Mouse (Mus musculus): ENCODE measurements around the gene Olfr64. TPM values are rescaled to one million over a fixed set of nuclear protein-coding genes. Genes with fewer than 3 reads are reported as not detected.

Gene Olfr64
- total and polyA plus RNA-seq, 3 experiments: not detected

DNA sequence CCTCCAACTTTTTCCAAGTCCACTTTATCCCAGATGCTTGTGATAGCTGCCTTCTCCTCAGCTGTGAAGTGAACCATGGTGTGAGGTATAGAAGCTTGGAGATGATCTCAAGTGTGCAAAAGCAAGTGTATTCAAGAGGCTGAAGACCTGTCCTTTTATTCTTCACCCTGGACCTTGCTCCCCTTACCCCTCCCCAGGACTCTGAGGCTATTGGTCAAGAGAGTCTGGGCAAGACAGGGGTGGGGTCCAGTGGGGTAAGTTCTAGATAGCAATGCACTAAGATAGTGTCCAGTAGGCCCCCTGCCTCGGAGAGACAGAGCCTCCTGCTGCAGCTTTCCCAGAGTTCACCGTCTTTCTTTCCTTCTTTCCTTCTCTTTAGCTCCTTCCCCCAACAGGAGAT lies 51.3 kb downstream of the Olfr64 start, which contains the start of gene Hbb-bh1:
Gene Hbb-bh1 (minus strand): TSS at position 131 of the 400 bp plus-strand sequence.
- no peaks in the 10 kb centered on the region for H3K27me3 ChIP-seq (replicated peaks)
- H3K4me2 ChIP-seq (ENCODE audit: insufficient read depth, low read depth, poor library complexity, severe bottlenecking): no peak within 1 kb of the TSS
- H3K4me1 ChIP-seq (ENCODE audit: control insufficient read depth in 1 of 2, insufficient read depth in 2 of 2): peaks cover 0 to 8% of the 10 kb centered on the region in 2 experiments; a peak in 2 of 4 replicates
- H3K9me3 ChIP-seq (replicated peaks; ENCODE audit: low read length): no peaks in the 10 kb centered on the region
- dilution Hi-C loops (cut with MboI; ENCODE audit: extremely low pct_ligation_motif_present, extremely low pct_unique_long_range_greater_than_20kb, low sequenced_read_pairs) (no loop called here), in situ Hi-C loops (cut with MboI; ENCODE audit: low pct_ligation_motif_present, low pct_unique_long_range_greater_than_20kb, low sequenced_read_pairs) (no loop called here)
- H3K4me3 ChIP-seq (replicated peaks in 1 of 3; ENCODE audit: low read depth in 2 of 3, low read length in 2 of 3, poor library complexity in 1 of 3): no peak within 1 kb of the TSS
- H3K79me2 ChIP-seq (replicated peaks; ENCODE audit: control insufficient read depth, extremely low read depth, insufficient read depth, poor library complexity, severe bottlenecking): no peaks in the 10 kb centered on the region
- no peaks in the 10 kb centered on the region for H3K36me3 ChIP-seq (replicated peaks in 1 of 2; ENCODE audit: control insufficient read depth in 1 of 2, insufficient read depth in 1 of 2, low read length in 1 of 2)
- no peak within 1 kb of the TSS for H3K27ac ChIP-seq (ENCODE audit: insufficient read depth, low read depth)
- no peak for DNase-seq (ENCODE audit: extremely low read depth)
- no peak within 1 kb of the TSS for H3K9ac ChIP-seq (ENCODE audit: insufficient read depth, low read depth)
- TF ChIP-seq SIN3A (IDR thresholded peaks at IDR 0.05; ENCODE audit: low read length) (no peak), E2F4 (IDR thresholded peaks at IDR 0.05; ENCODE audit: insufficient replicate concordance, low read depth, low read length) (no peak), RAD21 (IDR thresholded peaks at IDR 0.05; ENCODE audit: low read depth, low read length) (no peak), NRF1 (IDR thresholded peaks at IDR 0.05; ENCODE audit: low read depth, low read length) (no peak), ZNF384 (IDR thresholded peaks at IDR 0.05; ENCODE audit: low read depth, low read length) (no peak), CTCF (conservative IDR thresholded peaks at IDR 0.05 in 1 of 2, IDR thresholded peaks at IDR 0.05 in 1 of 2; ENCODE audit: low read depth in 2 of 2, low read length in 2 of 2) (no peak), JUND (conservative IDR thresholded peaks at IDR 0.05; ENCODE audit: low read depth, low read length) (no peak), ZMIZ1 (IDR thresholded peaks at IDR 0.05; ENCODE audit: low read depth, low read length) (no peak)

DNA sequence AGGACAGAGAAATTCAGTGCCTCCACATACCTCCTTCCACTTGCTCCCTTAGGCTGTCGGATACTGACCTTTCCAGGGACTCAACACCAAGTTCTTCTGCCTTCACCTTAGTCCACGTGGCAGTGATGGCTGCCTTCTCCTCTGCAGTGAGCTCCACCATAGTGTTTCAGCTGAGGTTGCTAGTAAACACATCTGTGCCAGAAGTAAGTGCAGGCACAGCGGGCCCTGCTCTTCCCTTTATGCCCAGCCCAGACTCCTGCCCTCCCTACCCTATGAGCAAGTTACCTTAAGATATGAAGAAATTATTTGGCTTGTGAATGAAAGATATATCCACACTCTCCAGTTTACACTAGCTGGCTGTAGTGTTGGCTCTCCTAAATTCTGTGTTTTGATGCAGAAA lies 54.0 kb downstream of the Olfr64 start, which contains the start of gene Hbb-bh2:
Gene Hbb-bh2 (minus strand): TSS at position 253 of the 400 bp plus-strand sequence.
- H3K4me1 ChIP-seq (ENCODE audit: control insufficient read depth in 1 of 2, insufficient read depth in 2 of 2): peaks cover 0 to 8% of the 10 kb centered on the region in 2 experiments; a peak in 2 of 4 replicates
- no peak within 1 kb of the TSS for H3K4me3 ChIP-seq (replicated peaks in 1 of 3; ENCODE audit: low read depth in 2 of 3, low read length in 2 of 3, poor library complexity in 1 of 3)
- in situ Hi-C loops (cut with MboI; ENCODE audit: low pct_ligation_motif_present, low pct_unique_long_range_greater_than_20kb, low sequenced_read_pairs): no loop called here
- TF ChIP-seq ZNF384 (IDR thresholded peaks at IDR 0.05; ENCODE audit: low read depth, low read length) (no peak), POLR2A (IDR thresholded peaks at IDR 0.05; ENCODE audit: low read depth, low read length) (no peak), MAZ (IDR thresholded peaks at IDR 0.05; ENCODE audit: low read depth, low read length) (no peak), NELFE (IDR thresholded peaks at IDR 0.05; ENCODE audit: low read depth, low read length) (no peak)
- no peaks in the 10 kb centered on the region for H3K27me3 ChIP-seq (replicated peaks)
- no peak within 1 kb of the TSS for H3K27ac ChIP-seq (ENCODE audit: insufficient read depth, low read depth)
- no peak within 1 kb of the TSS for H3K9ac ChIP-seq (ENCODE audit: insufficient read depth, low read depth)
- no peak for DNase-seq (ENCODE audit: extremely low read depth)
- no peaks in the 10 kb centered on the region for H3K79me2 ChIP-seq (replicated peaks; ENCODE audit: control insufficient read depth, extremely low read depth, insufficient read depth, poor library complexity, severe bottlenecking)
- H3K9me3 ChIP-seq (replicated peaks; ENCODE audit: low read length): no peaks in the 10 kb centered on the region
- H3K36me3 ChIP-seq (replicated peaks in 1 of 2; ENCODE audit: control insufficient read depth in 1 of 2, insufficient read depth in 1 of 2, low read length in 1 of 2): no peaks in the 10 kb centered on the region
- dilution Hi-C loops (cut with MboI; ENCODE audit: extremely low pct_ligation_motif_present, extremely low pct_unique_long_range_greater_than_20kb, low sequenced_read_pairs): no loop called here
- H3K4me2 ChIP-seq (ENCODE audit: insufficient read depth, low read depth, poor library complexity, severe bottlenecking): no peak within 1 kb of the TSS

Other genes with a start within 250 kb of the Olfr64 start
Only the 20 nearest of the 33 such genes appear.
- not detected in 2 replicates for gene Olfr629, start 149.5 kb downstream of the Olfr64 start, total RNA-seq (2012; rRNA removed)
- not detected in 2 replicates for gene Olfr629, start 149.5 kb downstream of the Olfr64 start, total RNA-seq (2014; rRNA removed)
- gene Olfr629, start 149.5 kb downstream of the Olfr64 start, polyA plus RNA-seq (2012; ENCODE audit: insufficient read length, low read depth): not detected in 2 replicates
- gene Olfr630, start 137.2 kb downstream of the Olfr64 start, total RNA-seq (2012; rRNA removed): not detected in 2 replicates
- not detected in 2 replicates for gene Olfr630, start 137.2 kb downstream of the Olfr64 start, total RNA-seq (2014; rRNA removed)
- gene Olfr630, start 137.2 kb downstream of the Olfr64 start, polyA plus RNA-seq (2012; ENCODE audit: insufficient read length, low read depth): not detected in 2 replicates
- gene Olfr69, start 122.9 kb downstream of the Olfr64 start, total RNA-seq (2012; rRNA removed): not detected in 2 replicates
- gene Olfr69, start 122.9 kb downstream of the Olfr64 start, total RNA-seq (2014; rRNA removed): not detected in 2 replicates
- gene Olfr69, start 122.9 kb downstream of the Olfr64 start, polyA plus RNA-seq (2012; ENCODE audit: insufficient read length, low read depth): not detected in 2 replicates
- gene Olfr68, start 114.8 kb downstream of the Olfr64 start, total RNA-seq (2012; rRNA removed): not detected in 2 replicates
- gene Olfr68, start 114.8 kb downstream of the Olfr64 start, total RNA-seq (2014; rRNA removed): not detected in 2 replicates
- gene Olfr68, start 114.8 kb downstream of the Olfr64 start, polyA plus RNA-seq (2012; ENCODE audit: insufficient read length, low read depth): not detected in 2 replicates
- gene Olfr67, start 102.7 kb downstream of the Olfr64 start, total RNA-seq (2012; rRNA removed): not detected in 2 replicates
- gene Olfr67, start 102.7 kb downstream of the Olfr64 start, total RNA-seq (2014; rRNA removed): not detected in 2 replicates
- gene Olfr67, start 102.7 kb downstream of the Olfr64 start, polyA plus RNA-seq (2012; ENCODE audit: insufficient read length, low read depth): not detected in 2 replicates
- gene Hbb-bt, start 80.5 kb downstream of the Olfr64 start, total RNA-seq (2012; rRNA removed): 0.42 TPM in 1 of 2 replicates, not detected in the other
- 5.6 and 6.0 TPM in 2 replicates for gene Hbb-bt, start 80.5 kb downstream of the Olfr64 start, total RNA-seq (2014; rRNA removed)
- gene Hbb-bt, start 80.5 kb downstream of the Olfr64 start, polyA plus RNA-seq (2012; ENCODE audit: insufficient read length, low read depth): 4.3 and 4.6 TPM in 2 replicates
- gene Hbb-bs, start 66.4 kb downstream of the Olfr64 start, total RNA-seq (2012; rRNA removed): 0.80 TPM in 1 of 2 replicates, not detected in the other
- not detected in 2 replicates for gene Hbb-bs, start 66.4 kb downstream of the Olfr64 start, total RNA-seq (2014; rRNA removed)
- gene Hbb-bs, start 66.4 kb downstream of the Olfr64 start, polyA plus RNA-seq (2012; ENCODE audit: insufficient read length, low read depth): 5.5 and 5.7 TPM in 2 replicates
- not detected in 2 replicates for gene Hbb-bh2, start 54.0 kb downstream of the Olfr64 start, total RNA-seq (2012; rRNA removed)
- gene Hbb-bh2, start 54.0 kb downstream of the Olfr64 start, total RNA-seq (2014; rRNA removed): not detected in 2 replicates
- not detected in 2 replicates for gene Hbb-bh2, start 54.0 kb downstream of the Olfr64 start, polyA plus RNA-seq (2012; ENCODE audit: insufficient read length, low read depth)
- not detected in 2 replicates for gene Hbb-bh1, start 51.3 kb downstream of the Olfr64 start, total RNA-seq (2012; rRNA removed)
- gene Hbb-bh1, start 51.3 kb downstream of the Olfr64 start, total RNA-seq (2014; rRNA removed): 0.95 TPM in 1 of 2 replicates, not detected in the other
- not detected in 2 replicates for gene Hbb-bh1, start 51.3 kb downstream of the Olfr64 start, polyA plus RNA-seq (2012; ENCODE audit: insufficient read length, low read depth)
- gene Hbb-y, start 41.3 kb downstream of the Olfr64 start, total RNA-seq (2012; rRNA removed): not detected in 2 replicates
- not detected in 2 replicates for gene Hbb-y, start 41.3 kb downstream of the Olfr64 start, total RNA-seq (2014; rRNA removed)
- gene Hbb-y, start 41.3 kb downstream of the Olfr64 start, polyA plus RNA-seq (2012; ENCODE audit: insufficient read length, low read depth): not detected in 2 replicates
- gene Olfr66, start 8.2 kb downstream of the Olfr64 start, total RNA-seq (2012; rRNA removed): not detected in 2 replicates
- gene Olfr66, start 8.2 kb downstream of the Olfr64 start, total RNA-seq (2014; rRNA removed): not detected in 2 replicates
- not detected in 2 replicates for gene Olfr66, start 8.2 kb downstream of the Olfr64 start, polyA plus RNA-seq (2012; ENCODE audit: insufficient read length, low read depth)
- not detected in 2 replicates for gene Olfr65, start 9.0 kb upstream of the Olfr64 start, total RNA-seq (2012; rRNA removed)
- gene Olfr65, start 9.0 kb upstream of the Olfr64 start, total RNA-seq (2014; rRNA removed): not detected in 2 replicates
- not detected in 2 replicates for gene Olfr65, start 9.0 kb upstream of the Olfr64 start, polyA plus RNA-seq (2012; ENCODE audit: insufficient read length, low read depth)
- gene Olfr631, start 34.3 kb upstream of the Olfr64 start, total RNA-seq (2012; rRNA removed): not detected in 2 replicates
- not detected in 2 replicates for gene Olfr631, start 34.3 kb upstream of the Olfr64 start, total RNA-seq (2014; rRNA removed)
- gene Olfr631, start 34.3 kb upstream of the Olfr64 start, polyA plus RNA-seq (2012; ENCODE audit: insufficient read length, low read depth): not detected in 2 replicates
- not detected in 2 replicates for gene Olfr632, start 39.9 kb upstream of the Olfr64 start, total RNA-seq (2012; rRNA removed)
- not detected in 2 replicates for gene Olfr632, start 39.9 kb upstream of the Olfr64 start, total RNA-seq (2014; rRNA removed)
- not detected in 2 replicates for gene Olfr632, start 39.9 kb upstream of the Olfr64 start, polyA plus RNA-seq (2012; ENCODE audit: insufficient read length, low read depth)
- not detected in 2 replicates for gene Olfr633, start 50.0 kb upstream of the Olfr64 start, total RNA-seq (2012; rRNA removed)
- gene Olfr633, start 50.0 kb upstream of the Olfr64 start, total RNA-seq (2014; rRNA removed): not detected in 2 replicates
- not detected in 2 replicates for gene Olfr633, start 50.0 kb upstream of the Olfr64 start, polyA plus RNA-seq (2012; ENCODE audit: insufficient read length, low read depth)
- gene Olfr635, start 76.7 kb upstream of the Olfr64 start, total RNA-seq (2012; rRNA removed): not detected in 2 replicates
- not detected in 2 replicates for gene Olfr635, start 76.7 kb upstream of the Olfr64 start, total RNA-seq (2014; rRNA removed)
- gene Olfr635, start 76.7 kb upstream of the Olfr64 start, polyA plus RNA-seq (2012; ENCODE audit: insufficient read length, low read depth): 0.03 TPM in 1 of 2 replicates, not detected in the other
- gene Olfr638, start 104.3 kb upstream of the Olfr64 start, total RNA-seq (2012; rRNA removed): not detected in 2 replicates
- not detected in 2 replicates for gene Olfr638, start 104.3 kb upstream of the Olfr64 start, total RNA-seq (2014; rRNA removed)
- gene Olfr638, start 104.3 kb upstream of the Olfr64 start, polyA plus RNA-seq (2012; ENCODE audit: insufficient read length, low read depth): not detected in 2 replicates
- gene Olfr639, start 122.8 kb upstream of the Olfr64 start, total RNA-seq (2012; rRNA removed): not detected in 2 replicates
- not detected in 2 replicates for gene Olfr639, start 122.8 kb upstream of the Olfr64 start, total RNA-seq (2014; rRNA removed)
- gene Olfr639, start 122.8 kb upstream of the Olfr64 start, polyA plus RNA-seq (2012; ENCODE audit: insufficient read length, low read depth): not detected in 2 replicates
- gene Olfr640, start 131.1 kb upstream of the Olfr64 start, total RNA-seq (2012; rRNA removed): not detected in 2 replicates
- gene Olfr640, start 131.1 kb upstream of the Olfr64 start, total RNA-seq (2014; rRNA removed): not detected in 2 replicates
- gene Olfr640, start 131.1 kb upstream of the Olfr64 start, polyA plus RNA-seq (2012; ENCODE audit: insufficient read length, low read depth): not detected in 2 replicates
- gene Olfr641, start 141.0 kb upstream of the Olfr64 start, total RNA-seq (2012; rRNA removed): not detected in 2 replicates
- not detected in 2 replicates for gene Olfr641, start 141.0 kb upstream of the Olfr64 start, total RNA-seq (2014; rRNA removed)
- not detected in 2 replicates for gene Olfr641, start 141.0 kb upstream of the Olfr64 start, polyA plus RNA-seq (2012; ENCODE audit: insufficient read length, low read depth)

Data from CH12.LX (cell line).